Mouse (Mus musculus): ENCODE measurements around the gene AU040320. TPM values are rescaled to one million over a fixed set of nuclear protein-coding genes. Genes with fewer than 3 reads are reported as not detected.

Gene AU040320
- polyA plus RNA-seq, 2 experiments: 5.9 to 7.5 TPM

GRCm38 (mm10) chr4:126736001-126736414, 17.3 kb upstream of the AU040320 start, which contains the start of gene Tfap2e:
TSS of gene Tfap2e (minus strand) at chr4:126736240.
- TF ChIP-seq EP300 (IDR thresholded peaks at IDR 0.05; ENCODE audit: low read depth) (no peak), CTCF (IDR thresholded peaks at IDR 0.05; ENCODE audit: low read depth) (no peak)
- peak within 1 kb of the TSS; percentile 36 for H3K4me2 ChIP-seq (ENCODE audit: low read depth)
- H3K9ac ChIP-seq (replicated peaks): no peak within 1 kb of the TSS
- peak within 1 kb of the TSS in 1 of 2 experiments; percentile 27; a peak in 2 of 4 replicates for H3K4me3 ChIP-seq (ENCODE audit: insufficient read depth in 1 of 2, low read depth in 2 of 2, low read length in 2 of 2)
- DNase-seq (ENCODE audit: low read depth in 3 of 3, low spot score in 3 of 3): no peak
- WGBS (ENCODE audit: insufficient replicate concordance): 3% methylated on average over 32 of the region's 32 CpGs
- no peaks in the 10 kb centered on the region for H3K36me3 ChIP-seq (replicated peaks; ENCODE audit: control insufficient read depth, insufficient read depth, low read depth)
- ATAC-seq (ENCODE audit: insufficient read depth): no peak
- H3K9me3 ChIP-seq (ENCODE audit: control insufficient read depth, low read length): no peaks in the 10 kb centered on the region
- peaks cover 78% of the 10 kb centered on the region for H3K27me3 ChIP-seq (ENCODE audit: control insufficient read depth, insufficient read depth, low read length)
- H3K27ac ChIP-seq: no peak within 1 kb of the TSS
- H3K4me1 ChIP-seq (replicated peaks; ENCODE audit: control insufficient read depth in 2 of 2, insufficient read depth in 2 of 2, low read length in 1 of 2): no peaks in the 10 kb centered on the region

- Histone ChIP-seq H3K9ac (replicated peaks) (no peak overlapping the region), H3K4me3 (ENCODE audit: insufficient read depth in 1 of 2, low read depth in 2 of 2, low read length in 2 of 2) (no peak overlapping the region), H3K36me3 (replicated peaks; ENCODE audit: control insufficient read depth, insufficient read depth, low read depth) (no peaks in the 10 kb centered on the region; the same call in 1 of the 2 replicates), H3K4me2 (ENCODE audit: low read depth) (no peak overlapping the region), H3K27me3 (ENCODE audit: control insufficient read depth, insufficient read depth, low read length) (peaks cover 37% of the 10 kb centered on the region), H3K4me1 (replicated peaks; ENCODE audit: control insufficient read depth in 2 of 2, insufficient read depth in 2 of 2, low read length in 1 of 2) (no peaks in the 10 kb centered on the region), H3K9me3 (ENCODE audit: control insufficient read depth, low read length) (no peaks in the 10 kb centered on the region), H3K27ac (no peak overlapping the region)
- no peak for DNase-seq (ENCODE audit: low read depth in 3 of 3, low spot score in 3 of 3)
- TF ChIP-seq EP300 (IDR thresholded peaks at IDR 0.05; ENCODE audit: low read depth) (no peak), CTCF (IDR thresholded peaks at IDR 0.05; ENCODE audit: low read depth) (peak; percentile 57)
- ATAC-seq (ENCODE audit: insufficient read depth): no peak
- 38% methylated on average over 10 of the region's 10 CpGs for WGBS (ENCODE audit: insufficient replicate concordance)
Observed at GRCm38 (mm10) chr4:126739966-126740676, 13.2 kb upstream of the AU040320 start.

GRCm38 (mm10) chr4:126741448-126741847, 11.9 kb upstream of the AU040320 start:
- H3K27ac ChIP-seq: no peak overlapping the region
- H3K27me3 ChIP-seq (ENCODE audit: control insufficient read depth, insufficient read depth, low read length): peaks cover 23% of the 10 kb centered on the region
- ATAC-seq (ENCODE audit: insufficient read depth) (no peak; the same call in 1 of the 2 replicates), DNase-seq (ENCODE audit: low read depth in 3 of 3, low spot score in 3 of 3) (peak; percentile 50 to 52 (median 50))
- H3K36me3 ChIP-seq (replicated peaks; ENCODE audit: control insufficient read depth, insufficient read depth, low read depth): no peaks in the 10 kb centered on the region; the same call in none of the 2 replicates
- WGBS (ENCODE audit: insufficient replicate concordance): 5% methylated on average over 12 of the region's 12 CpGs
- H3K4me1 ChIP-seq (replicated peaks; ENCODE audit: control insufficient read depth in 2 of 2, insufficient read depth in 2 of 2, low read length in 1 of 2): no peaks in the 10 kb centered on the region
- H3K4me3 ChIP-seq (ENCODE audit: insufficient read depth in 1 of 2, low read depth in 2 of 2, low read length in 2 of 2): no peak overlapping the region
- no peak overlapping the region for H3K9ac ChIP-seq (replicated peaks)
- TF ChIP-seq CTCF (IDR thresholded peaks at IDR 0.05; ENCODE audit: low read depth) (peak; percentile 90), EP300 (IDR thresholded peaks at IDR 0.05; ENCODE audit: low read depth) (no peak)
- peak overlapping the region; percentile 30; the same call in 1 of the 2 replicates for H3K4me2 ChIP-seq (ENCODE audit: low read depth)
- no peaks in the 10 kb centered on the region for H3K9me3 ChIP-seq (ENCODE audit: control insufficient read depth, low read length)

- H3K36me3 ChIP-seq (replicated peaks; ENCODE audit: control insufficient read depth, insufficient read depth, low read depth): no peaks in the 10 kb centered on the region; the same call in none of the 2 replicates
- no peak overlapping the region for H3K9ac ChIP-seq (replicated peaks)
- 45% methylated on average over 2 of the region's 2 CpGs for WGBS (ENCODE audit: insufficient replicate concordance)
- ATAC-seq (ENCODE audit: insufficient read depth) (no peak), DNase-seq (ENCODE audit: low read depth in 3 of 3, low spot score in 3 of 3) (no peak)
- H3K9me3 ChIP-seq (ENCODE audit: control insufficient read depth, low read length): no peaks in the 10 kb centered on the region
- H3K4me1 ChIP-seq (replicated peaks; ENCODE audit: control insufficient read depth in 2 of 2, insufficient read depth in 2 of 2, low read length in 1 of 2): no peaks in the 10 kb centered on the region
- H3K27ac ChIP-seq: no peak overlapping the region
- TF ChIP-seq EP300 (IDR thresholded peaks at IDR 0.05; ENCODE audit: low read depth) (no peak), CTCF (IDR thresholded peaks at IDR 0.05; ENCODE audit: low read depth) (no peak)
- H3K4me2 ChIP-seq (ENCODE audit: low read depth): no peak overlapping the region
- H3K27me3 ChIP-seq (ENCODE audit: control insufficient read depth, insufficient read depth, low read length): peaks cover 8% of the 10 kb centered on the region
- H3K4me3 ChIP-seq (ENCODE audit: insufficient read depth in 1 of 2, low read depth in 2 of 2, low read length in 2 of 2): no peak overlapping the region
Observed at GRCm38 (mm10) chr4:126742976-126743375, 10.4 kb upstream of the AU040320 start.

- DNase-seq (ENCODE audit: low read depth in 3 of 3, low spot score in 3 of 3) (no peak), ATAC-seq (ENCODE audit: insufficient read depth) (no peak)
- WGBS (ENCODE audit: insufficient replicate concordance): 41% methylated on average over 11 of the region's 11 CpGs
- H3K27ac ChIP-seq: no peak overlapping the region
- peaks cover under 1% of the 10 kb centered on the region for H3K27me3 ChIP-seq (ENCODE audit: control insufficient read depth, insufficient read depth, low read length)
- no peaks in the 10 kb centered on the region for H3K9me3 ChIP-seq (ENCODE audit: control insufficient read depth, low read length)
- H3K4me2 ChIP-seq (ENCODE audit: low read depth): no peak overlapping the region
- no peak overlapping the region for H3K9ac ChIP-seq (replicated peaks)
- no peak for TF ChIP-seq EP300 (IDR thresholded peaks at IDR 0.05; ENCODE audit: low read depth)
- no peak for TF ChIP-seq CTCF (IDR thresholded peaks at IDR 0.05; ENCODE audit: low read depth)
- no peak overlapping the region for H3K4me3 ChIP-seq (ENCODE audit: insufficient read depth in 1 of 2, low read depth in 2 of 2, low read length in 2 of 2)
- no peaks in the 10 kb centered on the region; the same call in none of the 2 replicates for H3K36me3 ChIP-seq (replicated peaks; ENCODE audit: control insufficient read depth, insufficient read depth, low read depth)
- H3K4me1 ChIP-seq (replicated peaks; ENCODE audit: control insufficient read depth in 2 of 2, insufficient read depth in 2 of 2, low read length in 1 of 2): no peaks in the 10 kb centered on the region
Observed at GRCm38 (mm10) chr4:126743713-126744112, 9.6 kb upstream of the AU040320 start.

Data from liver, embryonic 14.5 days (tissue).